Mouse (Mus musculus): ENCODE results near the gene Cd300lg. TPM values are rescaled to one million over a fixed set of nuclear protein-coding genes. Genes with fewer than 3 reads are reported as not detected.

The Cd300lg gene
- polyA plus RNA-seq, 1 experiment = 5.8 TPM

DNA sequence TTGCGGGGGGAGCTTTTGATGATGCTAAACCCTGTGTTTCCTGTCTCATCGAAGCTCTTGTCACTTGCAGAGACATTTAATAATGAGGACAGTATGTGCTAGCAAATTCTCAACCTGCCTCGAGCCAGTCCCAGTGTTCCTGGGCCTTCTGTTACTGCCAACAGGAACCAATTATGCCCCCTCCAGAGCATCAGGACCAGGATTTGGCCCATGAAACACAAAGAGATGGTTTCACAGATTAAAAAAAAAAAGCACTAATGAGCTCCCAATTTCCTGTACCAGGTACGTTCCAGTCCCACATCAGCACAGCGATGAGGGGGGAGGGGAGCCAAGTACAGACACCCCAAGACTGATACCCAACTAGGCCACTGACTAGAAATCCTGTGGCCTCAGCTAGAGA is 20.1 kb upstream of the Cd300lg start:
- TF ChIP-seq CTCF (IDR thresholded peaks at IDR 0.05; ENCODE audit: control insufficient read depth, insufficient read depth, low read length) (no peak), POLR2A (IDR thresholded peaks at IDR 0.05; ENCODE audit: borderline replicate concordance, control insufficient read depth, low read depth, low read length) (no peak)

GRCm38 (mm10) chr11:102023406-102023805 is 17.9 kb upstream of the Cd300lg start:
- Histone ChIP-seq H3K4me1 (ENCODE audit: control insufficient read depth, insufficient read depth, low read length) (no peaks in the 10 kb centered on the region), H3K27ac (ENCODE audit: control insufficient read depth, insufficient read depth, low read depth, low read length, poor library complexity) (no peak overlapping the region; the same call in 1 of the 2 replicates), H3K4me3 (replicated peaks; ENCODE audit: control insufficient read depth, low read depth, low read length) (no peak overlapping the region)
- 86% methylated on average over 13 of the region's 13 CpGs for WGBS
- TF ChIP-seq POLR2A (IDR thresholded peaks at IDR 0.05; ENCODE audit: borderline replicate concordance, control insufficient read depth, low read depth, low read length) (peak; percentile 25; the same call in 1 of the 2 replicates), CTCF (IDR thresholded peaks at IDR 0.05; ENCODE audit: control insufficient read depth, insufficient read depth, low read length) (no peak)

More for the DNA sequence above, 20.1 kb upstream of the Cd300lg start:
- Histone ChIP-seq H3K4me3 (replicated peaks; ENCODE audit: control insufficient read depth, low read depth, low read length) (no peak overlapping the region), H3K4me1 (ENCODE audit: control insufficient read depth, insufficient read depth, low read length) (no peaks in the 10 kb centered on the region), H3K27ac (ENCODE audit: control insufficient read depth, insufficient read depth, low read depth, low read length, poor library complexity) (no peak overlapping the region)
- WGBS = 70% methylated on average over 5 of the region's 5 CpGs

DNA sequence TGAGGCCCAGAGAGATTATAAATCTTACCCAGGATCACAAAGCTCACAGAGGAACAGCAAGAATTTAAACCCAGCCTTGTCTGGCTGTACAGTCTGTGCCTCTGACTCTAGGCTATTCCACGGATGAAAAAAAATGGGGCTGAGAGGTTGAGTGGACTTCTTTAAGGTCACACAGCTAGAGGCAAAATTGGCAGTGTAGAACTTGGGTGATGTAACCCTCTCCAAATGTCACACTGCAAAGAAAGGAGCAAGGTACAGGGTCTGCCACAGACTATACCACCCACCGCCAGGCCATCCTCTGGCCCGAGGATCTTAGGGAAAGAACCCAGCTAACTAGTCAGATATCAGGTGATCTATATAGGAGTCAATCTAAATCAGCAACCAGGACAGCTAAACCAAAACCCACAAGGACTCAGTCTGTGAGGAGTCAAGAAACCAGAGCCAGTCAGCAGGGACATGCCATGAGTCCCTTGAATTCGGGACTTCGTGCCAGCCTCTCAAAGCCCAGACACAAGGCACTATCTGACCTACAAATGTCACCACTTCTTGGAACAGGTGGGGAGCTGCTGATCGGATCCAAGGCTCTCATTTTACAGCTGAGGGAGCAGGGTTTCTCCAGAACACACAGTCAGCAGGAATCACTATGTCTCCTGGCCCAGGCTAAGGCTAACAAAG is 17.1 kb upstream of the Cd300lg start:
- no peak overlapping the region for H3K4me3 ChIP-seq (replicated peaks; ENCODE audit: control insufficient read depth, low read depth, low read length)
- H3K27ac ChIP-seq (ENCODE audit: control insufficient read depth, insufficient read depth, low read depth, low read length, poor library complexity) = no peak overlapping the region
- H3K4me1 ChIP-seq (ENCODE audit: control insufficient read depth, insufficient read depth, low read length) = no peaks in the 10 kb centered on the region
- 75% methylated on average over 6 of the region's 6 CpGs for WGBS
- TF ChIP-seq POLR2A (IDR thresholded peaks at IDR 0.05; ENCODE audit: borderline replicate concordance, control insufficient read depth, low read depth, low read length) (no peak), CTCF (IDR thresholded peaks at IDR 0.05; ENCODE audit: control insufficient read depth, insufficient read depth, low read length) (no peak)

GRCm38 (mm10) chr11:102024875-102025274 is 16.4 kb upstream of the Cd300lg start:
- WGBS = 81% methylated on average over 4 of the region's 4 CpGs
- Histone ChIP-seq H3K27ac (ENCODE audit: control insufficient read depth, insufficient read depth, low read depth, low read length, poor library complexity) (no peak overlapping the region), H3K4me3 (replicated peaks; ENCODE audit: control insufficient read depth, low read depth, low read length) (no peak overlapping the region), H3K4me1 (ENCODE audit: control insufficient read depth, insufficient read depth, low read length) (no peaks in the 10 kb centered on the region)
- no peak for TF ChIP-seq POLR2A (IDR thresholded peaks at IDR 0.05; ENCODE audit: borderline replicate concordance, control insufficient read depth, low read depth, low read length)
- TF ChIP-seq CTCF (IDR thresholded peaks at IDR 0.05; ENCODE audit: control insufficient read depth, insufficient read depth, low read length) = no peak

- Histone ChIP-seq H3K4me3 (replicated peaks; ENCODE audit: control insufficient read depth, low read depth, low read length) (no peak overlapping the region), H3K27ac (ENCODE audit: control insufficient read depth, insufficient read depth, low read depth, low read length, poor library complexity) (no peak overlapping the region), H3K4me1 (ENCODE audit: control insufficient read depth, insufficient read depth, low read length) (no peaks in the 10 kb centered on the region)
- 70% methylated on average over 7 of the region's 7 CpGs for WGBS
- no peak for TF ChIP-seq POLR2A (IDR thresholded peaks at IDR 0.05; ENCODE audit: borderline replicate concordance, control insufficient read depth, low read depth, low read length)
These were observed 16.0 kb upstream of the Cd300lg start for GRCm38 (mm10) chr11:102025354-102025753.

DNA sequence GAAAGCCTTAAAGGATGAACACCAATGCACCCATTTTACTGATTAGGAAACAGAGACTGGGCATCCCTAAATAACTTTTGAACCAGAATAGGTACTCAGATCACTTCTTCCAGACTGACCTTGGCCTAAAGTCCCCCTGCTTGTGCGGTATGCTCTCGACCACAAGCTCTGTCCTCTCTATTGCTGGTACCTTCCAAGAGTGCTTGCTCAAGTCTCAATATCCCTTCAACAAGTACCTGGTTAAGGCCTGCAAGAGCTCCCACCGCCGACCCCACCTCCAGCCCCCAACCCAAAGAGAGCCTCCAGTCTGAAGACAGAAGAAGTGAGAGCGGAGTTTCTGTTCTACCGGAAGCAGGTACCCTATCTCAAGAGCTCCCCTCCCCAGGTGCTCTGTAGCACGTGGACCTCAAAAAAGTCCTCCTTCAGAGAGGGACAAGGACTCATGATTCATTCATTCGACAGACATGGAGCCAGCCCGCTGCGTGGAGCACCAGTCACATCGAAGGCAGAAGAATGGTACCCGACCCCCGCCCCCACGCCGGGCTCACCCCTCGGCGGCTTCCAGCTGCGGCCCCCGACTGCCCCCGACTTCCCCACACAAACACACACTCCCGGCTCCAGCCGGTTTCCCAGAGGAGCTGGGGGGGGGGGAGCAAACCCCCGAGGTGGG is 15.2 kb upstream of the Cd300lg start:
- WGBS = 11% methylated on average over 23 of the region's 23 CpGs

DNA sequence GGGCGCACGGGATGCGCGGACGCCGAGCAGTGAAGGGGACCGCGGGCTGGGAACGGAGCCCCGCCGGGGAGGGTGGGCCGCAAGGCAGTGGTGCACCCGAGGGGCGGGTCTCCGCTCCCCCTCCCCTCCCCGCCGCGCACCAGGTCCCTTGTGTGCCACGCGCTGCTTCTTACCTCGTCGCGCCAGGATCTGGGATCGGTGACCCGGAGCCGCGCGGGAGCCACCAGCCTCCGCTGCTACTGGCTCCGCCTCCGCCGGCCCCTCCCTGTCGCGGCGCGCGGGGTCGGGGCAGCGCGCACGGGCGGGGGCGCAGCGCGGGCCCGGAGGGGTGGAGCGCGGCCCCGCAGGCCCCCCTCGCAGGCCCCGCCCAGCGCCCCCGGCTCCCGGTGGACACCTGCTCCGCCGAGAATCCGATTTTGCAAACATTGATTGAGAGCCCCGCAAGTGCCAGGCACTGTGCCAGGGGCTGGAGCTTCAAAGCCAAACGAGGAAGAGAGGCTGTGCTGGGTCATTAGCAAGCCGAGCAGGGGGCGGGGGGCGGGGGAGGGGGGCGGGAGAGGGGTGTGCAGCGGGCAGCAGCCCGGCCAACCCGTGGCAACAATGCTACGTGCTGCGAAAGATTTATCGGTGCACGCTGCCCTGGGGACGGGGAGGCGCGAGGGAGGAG is 14.5 kb upstream of the Cd300lg start:
- no peak for TF ChIP-seq POLR2A (IDR thresholded peaks at IDR 0.05; ENCODE audit: borderline replicate concordance, control insufficient read depth, low read depth, low read length)
- no peak for TF ChIP-seq CTCF (IDR thresholded peaks at IDR 0.05; ENCODE audit: control insufficient read depth, insufficient read depth, low read length)
- 1% methylated on average over 67 of the region's 73 CpGs for WGBS
- Histone ChIP-seq H3K27ac (ENCODE audit: control insufficient read depth, insufficient read depth, low read depth, low read length, poor library complexity) (no peak overlapping the region; the same call in 1 of the 2 replicates), H3K4me3 (replicated peaks; ENCODE audit: control insufficient read depth, low read depth, low read length) (peak overlapping the region; percentile 24), H3K4me1 (ENCODE audit: control insufficient read depth, insufficient read depth, low read length) (no peaks in the 10 kb centered on the region)

More for the DNA sequence above, 15.2 kb upstream of the Cd300lg start:
- H3K4me3 ChIP-seq (replicated peaks; ENCODE audit: control insufficient read depth, low read depth, low read length) = no peak overlapping the region
- no peak overlapping the region; the same call in 1 of the 2 replicates for H3K27ac ChIP-seq (ENCODE audit: control insufficient read depth, insufficient read depth, low read depth, low read length, poor library complexity)
- no peak for TF ChIP-seq CTCF (IDR thresholded peaks at IDR 0.05; ENCODE audit: control insufficient read depth, insufficient read depth, low read length)
- no peak for TF ChIP-seq POLR2A (IDR thresholded peaks at IDR 0.05; ENCODE audit: borderline replicate concordance, control insufficient read depth, low read depth, low read length)
- H3K4me1 ChIP-seq (ENCODE audit: control insufficient read depth, insufficient read depth, low read length) = no peaks in the 10 kb centered on the region

- TF ChIP-seq CTCF (IDR thresholded peaks at IDR 0.05; ENCODE audit: control insufficient read depth, insufficient read depth, low read length) (no peak), POLR2A (IDR thresholded peaks at IDR 0.05; ENCODE audit: borderline replicate concordance, control insufficient read depth, low read depth, low read length) (no peak)
- no peak overlapping the region for H3K4me3 ChIP-seq (replicated peaks; ENCODE audit: control insufficient read depth, low read depth, low read length)
- H3K4me1 ChIP-seq (ENCODE audit: control insufficient read depth, insufficient read depth, low read length) = no peaks in the 10 kb centered on the region
- WGBS = 9% methylated on average over 12 of the region's 12 CpGs
- no peak overlapping the region for H3K27ac ChIP-seq (ENCODE audit: control insufficient read depth, insufficient read depth, low read depth, low read length, poor library complexity)
These were observed 13.8 kb upstream of the Cd300lg start for GRCm38 (mm10) chr11:102027361-102028017.

Data from bone marrow, adult 2 months (tissue).